Mouse (Mus musculus): Measurements from ENCODE around the gene Apoa1. TPM values are rescaled to one million over a fixed set of nuclear protein-coding genes. Genes with fewer than 3 reads are reported as not detected.

Apoa1 gene
- polyA plus RNA-seq (2012; ENCODE audit: insufficient read depth, insufficient read length, missing spikeins): not detected in 2 replicates

GRCm38 (mm10) chr9:46228491-46228890 lies at the start of gene Apoa1:
Gene Apoa1, plus strand, starts transcription at chr9:46228580.
- Histone ChIP-seq H3K4me3 (ENCODE audit: insufficient read depth, low read length) (no peak within 1 kb of the TSS), H3K4me1 (ENCODE audit: control insufficient read depth, insufficient read depth, low read length) (peaks cover 3% of the 10 kb centered on the region; the same call in 1 of the 2 replicates), H3K27ac (ENCODE audit: insufficient read depth, low read depth, low read length) (no peak within 1 kb of the TSS)
- TF ChIP-seq CTCF (IDR thresholded peaks at IDR 0.05; ENCODE audit: low read depth, low read length): no peak
- TF ChIP-seq POLR2A (IDR thresholded peaks at IDR 0.05; ENCODE audit: borderline replicate concordance, low read depth, low read length): no peak

GRCm38 (mm10) chr9:46178595-46178994 lies 49.8 kb upstream of the Apoa1 start:
- Histone ChIP-seq H3K27ac (ENCODE audit: insufficient read depth, low read depth, low read length) (no peak overlapping the region), H3K4me1 (ENCODE audit: control insufficient read depth, insufficient read depth, low read length) (peaks cover 32% of the 10 kb centered on the region), H3K4me3 (ENCODE audit: insufficient read depth, low read length) (no peak overlapping the region)
- TF ChIP-seq CTCF (IDR thresholded peaks at IDR 0.05; ENCODE audit: low read depth, low read length): no peak
- no peak for TF ChIP-seq POLR2A (IDR thresholded peaks at IDR 0.05; ENCODE audit: borderline replicate concordance, low read depth, low read length)

GRCm38 (mm10) chr9:46181297-46181696 lies 47.1 kb upstream of the Apoa1 start:
- H3K4me3 ChIP-seq (ENCODE audit: insufficient read depth, low read length): no peak overlapping the region
- TF ChIP-seq POLR2A (IDR thresholded peaks at IDR 0.05; ENCODE audit: borderline replicate concordance, low read depth, low read length) (no peak), CTCF (IDR thresholded peaks at IDR 0.05; ENCODE audit: low read depth, low read length) (no peak)
- H3K27ac ChIP-seq (ENCODE audit: insufficient read depth, low read depth, low read length): no peak overlapping the region
- peaks cover 21% of the 10 kb centered on the region for H3K4me1 ChIP-seq (ENCODE audit: control insufficient read depth, insufficient read depth, low read length)

GRCm38 (mm10) chr9:46184542-46184941 lies 43.8 kb upstream of the Apoa1 start:
- Histone ChIP-seq H3K4me3 (ENCODE audit: insufficient read depth, low read length) (no peak overlapping the region), H3K4me1 (ENCODE audit: control insufficient read depth, insufficient read depth, low read length) (peaks cover 9% of the 10 kb centered on the region; the same call in 1 of the 2 replicates), H3K27ac (ENCODE audit: insufficient read depth, low read depth, low read length) (no peak overlapping the region)
- TF ChIP-seq CTCF (IDR thresholded peaks at IDR 0.05; ENCODE audit: low read depth, low read length): no peak
- TF ChIP-seq POLR2A (IDR thresholded peaks at IDR 0.05; ENCODE audit: borderline replicate concordance, low read depth, low read length): no peak

GRCm38 (mm10) chr9:46185191-46185590 lies 43.2 kb upstream of the Apoa1 start:
- H3K27ac ChIP-seq (ENCODE audit: insufficient read depth, low read depth, low read length): no peak overlapping the region
- no peak overlapping the region for H3K4me3 ChIP-seq (ENCODE audit: insufficient read depth, low read length)
- TF ChIP-seq POLR2A (IDR thresholded peaks at IDR 0.05; ENCODE audit: borderline replicate concordance, low read depth, low read length): no peak
- no peak for TF ChIP-seq CTCF (IDR thresholded peaks at IDR 0.05; ENCODE audit: low read depth, low read length)
- peaks cover 9% of the 10 kb centered on the region; the same call in 1 of the 2 replicates for H3K4me1 ChIP-seq (ENCODE audit: control insufficient read depth, insufficient read depth, low read length)

GRCm38 (mm10) chr9:46186387-46186786 lies 42.0 kb upstream of the Apoa1 start:
- TF ChIP-seq POLR2A (IDR thresholded peaks at IDR 0.05; ENCODE audit: borderline replicate concordance, low read depth, low read length): no peak
- TF ChIP-seq CTCF (IDR thresholded peaks at IDR 0.05; ENCODE audit: low read depth, low read length): no peak
- no peak overlapping the region for H3K4me3 ChIP-seq (ENCODE audit: insufficient read depth, low read length)
- peaks cover 9% of the 10 kb centered on the region; the same call in 1 of the 2 replicates for H3K4me1 ChIP-seq (ENCODE audit: control insufficient read depth, insufficient read depth, low read length)
- no peak overlapping the region for H3K27ac ChIP-seq (ENCODE audit: insufficient read depth, low read depth, low read length)

GRCm38 (mm10) chr9:46188370-46188769 lies 40.0 kb upstream of the Apoa1 start:
- Histone ChIP-seq H3K4me3 (ENCODE audit: insufficient read depth, low read length) (no peak overlapping the region), H3K4me1 (ENCODE audit: control insufficient read depth, insufficient read depth, low read length) (peaks cover 13% of the 10 kb centered on the region), H3K27ac (ENCODE audit: insufficient read depth, low read depth, low read length) (no peak overlapping the region)
- TF ChIP-seq POLR2A (IDR thresholded peaks at IDR 0.05; ENCODE audit: borderline replicate concordance, low read depth, low read length) (no peak), CTCF (IDR thresholded peaks at IDR 0.05; ENCODE audit: low read depth, low read length) (no peak)

- TF ChIP-seq CTCF (IDR thresholded peaks at IDR 0.05; ENCODE audit: low read depth, low read length): no peak
- TF ChIP-seq POLR2A (IDR thresholded peaks at IDR 0.05; ENCODE audit: borderline replicate concordance, low read depth, low read length): no peak
- H3K27ac ChIP-seq (ENCODE audit: insufficient read depth, low read depth, low read length): no peak overlapping the region
- peaks cover 13% of the 10 kb centered on the region for H3K4me1 ChIP-seq (ENCODE audit: control insufficient read depth, insufficient read depth, low read length)
- H3K4me3 ChIP-seq (ENCODE audit: insufficient read depth, low read length): no peak overlapping the region
Measured at GRCm38 (mm10) chr9:46188956-46189355, 39.4 kb upstream of the Apoa1 start.

- TF ChIP-seq POLR2A (IDR thresholded peaks at IDR 0.05; ENCODE audit: borderline replicate concordance, low read depth, low read length) (no peak), CTCF (IDR thresholded peaks at IDR 0.05; ENCODE audit: low read depth, low read length) (no peak)
- Histone ChIP-seq H3K4me3 (ENCODE audit: insufficient read depth, low read length) (no peak overlapping the region), H3K27ac (ENCODE audit: insufficient read depth, low read depth, low read length) (no peak overlapping the region), H3K4me1 (ENCODE audit: control insufficient read depth, insufficient read depth, low read length) (peaks cover 12% of the 10 kb centered on the region)
Measured at GRCm38 (mm10) chr9:46189381-46189780, 39.0 kb upstream of the Apoa1 start.

- H3K4me1 ChIP-seq (ENCODE audit: control insufficient read depth, insufficient read depth, low read length): peaks cover 5% of the 10 kb centered on the region
- H3K4me3 ChIP-seq (ENCODE audit: insufficient read depth, low read length): no peak overlapping the region
- H3K27ac ChIP-seq (ENCODE audit: insufficient read depth, low read depth, low read length): no peak overlapping the region
- TF ChIP-seq POLR2A (IDR thresholded peaks at IDR 0.05; ENCODE audit: borderline replicate concordance, low read depth, low read length) (no peak), CTCF (IDR thresholded peaks at IDR 0.05; ENCODE audit: low read depth, low read length) (no peak)
Measured at GRCm38 (mm10) chr9:46191234-46191633, 37.1 kb upstream of the Apoa1 start.

- peaks cover 5% of the 10 kb centered on the region for H3K4me1 ChIP-seq (ENCODE audit: control insufficient read depth, insufficient read depth, low read length)
- no peak overlapping the region for H3K27ac ChIP-seq (ENCODE audit: insufficient read depth, low read depth, low read length)
- no peak overlapping the region for H3K4me3 ChIP-seq (ENCODE audit: insufficient read depth, low read length)
- TF ChIP-seq POLR2A (IDR thresholded peaks at IDR 0.05; ENCODE audit: borderline replicate concordance, low read depth, low read length): no peak
- TF ChIP-seq CTCF (IDR thresholded peaks at IDR 0.05; ENCODE audit: low read depth, low read length): no peak
Measured at GRCm38 (mm10) chr9:46191644-46192043, 36.7 kb upstream of the Apoa1 start.

All from bone marrow macrophage, adult 2 months (primary cell).